Mouse (Mus musculus): Measurements from ENCODE around the gene Cybrd1.
A peak's percentile ranks its signal among the peaks of the same experiment; 100 is the strongest.

- peak; percentile 57 for TF ChIP-seq CTCF (conservative IDR thresholded peaks at IDR 0.05; ENCODE audit: low read length)
- no peak for TF ChIP-seq POU5F1 (IDR thresholded peaks at IDR 0.05; ENCODE audit: borderline replicate concordance, low read length)
Observed at GRCm38 (mm10) chr2:71116151-71116550, 1.6 kb upstream of the Cybrd1 start.
